Mouse (Mus musculus) MEL (cell line): Measurements from ENCODE around the gene Mylk. TPM values are rescaled to one million over a fixed set of nuclear protein-coding genes. Genes with fewer than 3 reads are reported as not detected.

Source experiments
- DNase-seq: peaks from one replicate; pipeline ENCODE4 v3.0.0; 2011; ENCODE audit warnings: low read depth, low spot score
- H3K27ac ChIP-seq: 2 replicates; pipeline ENCODE4 v1.5.1; 2012; ENCODE audit warnings: low read depth, mild to moderate bottlenecking, control low read depth, low read length, moderate library complexity; ENCODE audit not compliant: control insufficient read depth
- H3K27me3 ChIP-seq, 2 experiments: fragments of 150-350 bp in 1 of 2; sonication (generic) in 1 of 2; 2 replicates each; pipeline ENCODE4 v1.6.1; 2012; ENCODE audit warnings: low read length in 2 of 2, mild to moderate bottlenecking in 2 of 2, improper control_type of control experiment in 1 of 2, moderate library complexity in 1 of 2; ENCODE audit not compliant: insufficient read depth in 2 of 2, control insufficient read depth in 1 of 2
- H3K36me3 ChIP-seq, 2 experiments: 2 replicates each; pipeline ENCODE4 v1.6.1; 2012 to 2014; ENCODE audit warnings: low read length in 2 of 2, improper control_type of control experiment in 1 of 2, inconsistent platforms in 1 of 2, mild to moderate bottlenecking in 1 of 2; ENCODE audit not compliant: insufficient read depth in 2 of 2, control insufficient read depth in 1 of 2
- H3K4me1 ChIP-seq, 2 experiments: fragments of 150-350 bp in 1 of 2; sonication (generic) in 1 of 2; 2 replicates each; pipeline ENCODE4 v1.6.1; 2012; ENCODE audit warnings: low read length in 2 of 2, improper control_type of control experiment in 1 of 2, mild to moderate bottlenecking in 1 of 2; ENCODE audit not compliant: insufficient read depth in 2 of 2, control insufficient read depth in 1 of 2
- H3K4me3 ChIP-seq, 2 experiments: fragments of 150-350 bp in 1 of 2; sonication (generic) in 1 of 2; 2 replicates each; pipeline ENCODE4 v1.5.1; 2012; ENCODE audit warnings: low read depth in 2 of 2, low read length in 2 of 2, mild to moderate bottlenecking in 2 of 2, moderate library complexity in 2 of 2, control low read depth in 1 of 2, improper control_type of control experiment in 1 of 2; ENCODE audit not compliant: control insufficient read depth in 1 of 2, insufficient read depth in 1 of 2
- H3K79me2 ChIP-seq: 2 replicates; pipeline ENCODE4 v1.6.1; 2012; ENCODE audit warnings: mild to moderate bottlenecking, low read length, moderate library complexity; ENCODE audit not compliant: control insufficient read depth, poor library complexity, insufficient read depth
- H3K9ac ChIP-seq: 2 replicates; pipeline ENCODE4 v1.6.1; 2012; ENCODE audit warnings: low read depth, mild to moderate bottlenecking, control low read depth, low read length, moderate library complexity; ENCODE audit not compliant: control insufficient read depth, poor library complexity, severe bottlenecking
- H3K9me3 ChIP-seq: fragments of 150-350 bp; sonication (generic); replicated peaks from 2 replicates; pipeline ENCODE4 v1.6.1; 2012; ENCODE audit warnings: mild to moderate bottlenecking, low read length, improper control_type of control experiment, moderate library complexity; ENCODE audit not compliant: insufficient read depth
- CHD1 ChIP-seq: IDR thresholded peaks from 2 replicates; pipeline ENCODE4 v1.6.1; 2012; ENCODE audit warnings: low read depth, mild to moderate bottlenecking, inconsistent platforms, low read length, improper control_type of control experiment
- CHD2 ChIP-seq: IDR thresholded peaks from 2 replicates; pipeline ENCODE4 v1.6.1; 2011; ENCODE audit warnings: low read length, improper control_type of control experiment
- CTCF ChIP-seq, 3 experiments: IDR thresholded peaks in 2 of 3; conservative IDR thresholded peaks in 1 of 3; 2 replicates each; pipeline ENCODE4 v1.5.1; 2011 to 2012; ENCODE audit warnings: low read length in 3 of 3, low read depth in 2 of 3, mild to moderate bottlenecking in 2 of 3, improper control_type of control experiment in 1 of 3, inconsistent platforms in 1 of 3, mixed read lengths in 1 of 3, moderate library complexity in 1 of 3; ENCODE audit not compliant: control insufficient read depth in 1 of 3, insufficient read depth in 1 of 3, poor library complexity in 1 of 3, severe bottlenecking in 1 of 3
- EP300 ChIP-seq, 2 experiments: IDR thresholded peaks; 2 replicates each; pipeline ENCODE4 v1.6.1; 2011; ENCODE audit warnings: improper control_type of control experiment in 2 of 2, low read length in 2 of 2, low read depth in 1 of 2, mild to moderate bottlenecking in 1 of 2
- HCFC1 ChIP-seq: IDR thresholded peaks from 2 replicates; pipeline ENCODE4 v1.6.1; 2012; ENCODE audit warnings: low read depth, mild to moderate bottlenecking, inconsistent platforms, low read length, improper control_type of control experiment, moderate library complexity
- JUND ChIP-seq: IDR thresholded peaks from 2 replicates; pipeline ENCODE4 v1.6.1; 2011; ENCODE audit warnings: low read depth, mild to moderate bottlenecking, improper control_type of control experiment, low read length
- MAX ChIP-seq: IDR thresholded peaks from 2 replicates; pipeline ENCODE4 v1.6.1; 2011; ENCODE audit warnings: low read length, improper control_type of control experiment
- MEF2A ChIP-seq: IDR thresholded peaks from 2 replicates; pipeline ENCODE4 v1.6.1; 2014; ENCODE audit warnings: low read depth, mild to moderate bottlenecking, inconsistent platforms, low read length, improper control_type of control experiment; ENCODE audit not compliant: poor library complexity, insufficient replicate concordance, severe bottlenecking; ENCODE audit errors: extremely low read depth
- MXI1 ChIP-seq: IDR thresholded peaks from 2 replicates; pipeline ENCODE4 v1.6.1; 2011; ENCODE audit warnings: mild to moderate bottlenecking, low read depth, low read length, improper control_type of control experiment
- NRF1 ChIP-seq: IDR thresholded peaks from 2 replicates; pipeline ENCODE4 v1.6.1; 2014; ENCODE audit warnings: low read depth, mild to moderate bottlenecking, inconsistent platforms, low read length, improper control_type of control experiment, moderate library complexity; ENCODE audit not compliant: poor library complexity, insufficient read depth, severe bottlenecking
- POLR2A ChIP-seq, 2 experiments: IDR thresholded peaks; 2 replicates each; pipeline ENCODE4 v1.6.1; 2011 to 2012; ENCODE audit warnings: low read length in 2 of 2, mild to moderate bottlenecking in 2 of 2, control low read depth in 1 of 2, improper control_type of control experiment in 1 of 2, low read depth in 1 of 2, moderate library complexity in 1 of 2; ENCODE audit not compliant: control insufficient read depth in 1 of 2, insufficient read depth in 1 of 2, poor library complexity in 1 of 2
- RAD21 ChIP-seq: IDR thresholded peaks from 2 replicates; pipeline ENCODE4 v1.6.1; 2011; ENCODE audit warnings: mild to moderate bottlenecking, low read depth, low read length, improper control_type of control experiment
- UBTF ChIP-seq: IDR thresholded peaks from 2 replicates; pipeline ENCODE4 v1.6.1; 2012; ENCODE audit warnings: low read depth, mild to moderate bottlenecking, inconsistent platforms, low read length, improper control_type of control experiment, moderate library complexity, borderline replicate concordance; ENCODE audit not compliant: insufficient read depth
- ZC3H11A ChIP-seq: IDR thresholded peaks from 2 replicates; pipeline ENCODE4 v1.6.1; 2012; ENCODE audit warnings: low read depth, mild to moderate bottlenecking, inconsistent platforms, low read length, improper control_type of control experiment
- ZMIZ1 ChIP-seq: IDR thresholded peaks from 2 replicates; pipeline ENCODE4 v1.6.1; 2012; ENCODE audit warnings: low read depth, mild to moderate bottlenecking, inconsistent platforms, low read length, improper control_type of control experiment, moderate library complexity
- ZNF384 ChIP-seq: IDR thresholded peaks from 2 replicates; pipeline ENCODE4 v1.6.1; 2012; ENCODE audit warnings: low read depth, mild to moderate bottlenecking, inconsistent platforms, low read length, improper control_type of control experiment
- polyA plus RNA-seq, 2 experiments: library from polyadenylated mRNA; stranded (reverse) in 1 of 2; unstranded in 1 of 2; fragments of >175 nt in 1 of 2; fragments of >200 nt in 1 of 2; gene quantifications; 2 replicates each; pipeline versions ENCODE4 v1.2.1 to v1.2.4; 2012; ENCODE audit warnings: low replicate concordance in 2 of 2, low read depth in 1 of 2; ENCODE audit not compliant: insufficient read length in 2 of 2, insufficient read depth in 1 of 2, missing spikeins in 1 of 2
- total RNA-seq: library from RNA; depleted of rRNA; stranded (reverse); fragments of 300-350 nt; gene quantifications from 2 replicates; pipeline ENCODE4 v1.2.3, GENCODE M21; 2012

Mylk gene
- total and polyA plus RNA-seq, 3 experiments: not detected

- Histone ChIP-seq H3K4me1 (no peaks in the 10 kb centered on the region), H3K36me3 (no peaks in the 10 kb centered on the region), H3K9ac (no peak overlapping the region), H3K27ac (no peak overlapping the region), H3K79me2 (no peaks in the 10 kb centered on the region), H3K27me3 (no peaks in the 10 kb centered on the region), H3K9me3 (no peaks in the 10 kb centered on the region), H3K4me3 (no peak overlapping the region)
- TF ChIP-seq POLR2A (IDR thresholded peaks at IDR 0.05; ENCODE audit: control insufficient read depth in 1 of 2, insufficient read depth in 1 of 2, low read depth in 1 of 2, low read length in 2 of 2, poor library complexity in 1 of 2) (no peak), EP300 (IDR thresholded peaks at IDR 0.05; ENCODE audit: low read depth in 1 of 2, low read length in 2 of 2) (no peak), NRF1 (no peak), ZNF384 (no peak)
- no peak for DNase-seq
Observed at GRCm38 (mm10) chr16:34854066-34854465, 109.1 kb downstream of the Mylk start.

GRCm38 (mm10) chr16:34855136-34855535 is 110.1 kb downstream of the Mylk start:
- no peaks in the 10 kb centered on the region for H3K79me2 ChIP-seq
- no peaks in the 10 kb centered on the region for H3K27me3 ChIP-seq
- H3K36me3 ChIP-seq: no peaks in the 10 kb centered on the region
- no peaks in the 10 kb centered on the region for H3K4me1 ChIP-seq
- TF ChIP-seq CHD1 (no peak), HCFC1 (no peak), MXI1 (no peak), POLR2A (IDR thresholded peaks at IDR 0.05; ENCODE audit: control insufficient read depth in 1 of 2, insufficient read depth in 1 of 2, low read depth in 1 of 2, low read length in 2 of 2, poor library complexity in 1 of 2) (no peak), CHD2 (no peak)
- no peak for DNase-seq
- H3K4me3 ChIP-seq: no peak overlapping the region
- no peak overlapping the region for H3K9ac ChIP-seq
- no peak overlapping the region for H3K27ac ChIP-seq
- no peaks in the 10 kb centered on the region for H3K9me3 ChIP-seq

GRCm38 (mm10) chr16:34855751-34856150 is 110.7 kb downstream of the Mylk start:
- H3K27me3 ChIP-seq: no peaks in the 10 kb centered on the region
- H3K9me3 ChIP-seq: no peaks in the 10 kb centered on the region
- TF ChIP-seq NRF1: no peak
- no peak for TF ChIP-seq MAX
- TF ChIP-seq MEF2A: no peak
- no peak for TF ChIP-seq RAD21
- no peak for TF ChIP-seq ZMIZ1
- TF ChIP-seq UBTF: no peak
- no peak for TF ChIP-seq CTCF (IDR thresholded peaks at IDR 0.05 in 2 of 3, conservative IDR thresholded peaks at IDR 0.05 in 1 of 3; ENCODE audit: control insufficient read depth in 1 of 3, insufficient read depth in 1 of 3, low read depth in 2 of 3, low read length in 3 of 3, poor library complexity in 1 of 3, severe bottlenecking in 1 of 3)
- TF ChIP-seq JUND: no peak
- no peak for TF ChIP-seq ZC3H11A
- no peak for TF ChIP-seq ZNF384
- no peak overlapping the region for H3K9ac ChIP-seq
- no peaks in the 10 kb centered on the region for H3K4me1 ChIP-seq
- no peaks in the 10 kb centered on the region for H3K79me2 ChIP-seq
- no peaks in the 10 kb centered on the region for H3K36me3 ChIP-seq
- no peak overlapping the region for H3K4me3 ChIP-seq
- no peak for DNase-seq
- no peak overlapping the region for H3K27ac ChIP-seq
